Mouse (Mus musculus) layer of hippocampus, postnatal 25 days (tissue): Measurements from ENCODE around the gene Thra. TPM values are rescaled to one million over a fixed set of nuclear protein-coding genes. Genes with fewer than 3 reads are reported as not detected.
A peak's percentile ranks its signal among the peaks of the same experiment; 100 is the strongest.

ENCODE experiments used
- DNase-seq, 2 experiments: peaks; one replicate each; pipeline ENCODE4 v3.0.0; 2022; ENCODE audit warnings: mixed read lengths in 2 of 2, low spot score in 1 of 2; ENCODE audit errors: extremely low spot score in 1 of 2
- total RNA-seq, 2 experiments: library from RNA; stranded (reverse); gene quantifications; 2 replicates each; pipeline ENCODE4 v1.2.3; 2021

The Thra gene
- total RNA-seq, 2 experiments from 2014 or later, result 1,027 to 1,094 TPM

DNA sequence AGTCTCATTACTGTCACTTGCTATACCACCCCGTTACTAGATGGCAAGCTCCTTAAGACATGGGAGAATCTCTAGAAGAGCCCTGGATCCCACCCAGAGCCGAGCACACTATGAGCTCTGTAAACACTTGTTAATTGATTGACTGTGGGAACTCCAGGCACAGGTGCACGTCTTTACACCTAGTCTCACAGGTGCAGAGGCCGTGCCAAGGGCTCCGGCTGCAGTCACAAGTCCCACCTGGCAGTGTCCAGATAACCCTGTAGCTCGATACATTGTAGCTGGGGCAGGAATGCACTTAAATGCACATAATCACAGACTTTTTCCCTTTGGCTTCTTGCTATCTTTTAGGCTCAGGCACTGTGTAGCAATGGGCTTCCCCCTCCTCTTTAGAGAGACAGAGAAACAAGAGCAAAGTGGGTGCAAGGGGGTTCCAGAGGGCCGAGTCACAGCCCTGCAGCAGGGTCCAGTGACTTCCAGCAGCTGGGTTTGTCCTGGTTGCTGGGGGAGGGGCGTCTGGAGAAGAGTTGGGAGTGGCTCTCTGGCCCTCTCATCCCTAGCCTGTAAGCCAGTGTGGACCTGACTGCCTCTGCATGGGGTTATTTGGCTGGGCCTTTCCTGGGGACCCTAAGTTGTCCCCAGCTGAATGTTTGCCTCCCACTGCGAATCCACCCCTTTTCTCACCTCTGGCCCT lies 3.4 kb downstream of the Thra start:
- DNase-seq, result peak in 1 of 2 experiments; percentile 50

GRCm38 (mm10) chr11:98744456-98745019 lies 4.1 kb downstream of the Thra start:
- no peak for DNase-seq

DNA sequence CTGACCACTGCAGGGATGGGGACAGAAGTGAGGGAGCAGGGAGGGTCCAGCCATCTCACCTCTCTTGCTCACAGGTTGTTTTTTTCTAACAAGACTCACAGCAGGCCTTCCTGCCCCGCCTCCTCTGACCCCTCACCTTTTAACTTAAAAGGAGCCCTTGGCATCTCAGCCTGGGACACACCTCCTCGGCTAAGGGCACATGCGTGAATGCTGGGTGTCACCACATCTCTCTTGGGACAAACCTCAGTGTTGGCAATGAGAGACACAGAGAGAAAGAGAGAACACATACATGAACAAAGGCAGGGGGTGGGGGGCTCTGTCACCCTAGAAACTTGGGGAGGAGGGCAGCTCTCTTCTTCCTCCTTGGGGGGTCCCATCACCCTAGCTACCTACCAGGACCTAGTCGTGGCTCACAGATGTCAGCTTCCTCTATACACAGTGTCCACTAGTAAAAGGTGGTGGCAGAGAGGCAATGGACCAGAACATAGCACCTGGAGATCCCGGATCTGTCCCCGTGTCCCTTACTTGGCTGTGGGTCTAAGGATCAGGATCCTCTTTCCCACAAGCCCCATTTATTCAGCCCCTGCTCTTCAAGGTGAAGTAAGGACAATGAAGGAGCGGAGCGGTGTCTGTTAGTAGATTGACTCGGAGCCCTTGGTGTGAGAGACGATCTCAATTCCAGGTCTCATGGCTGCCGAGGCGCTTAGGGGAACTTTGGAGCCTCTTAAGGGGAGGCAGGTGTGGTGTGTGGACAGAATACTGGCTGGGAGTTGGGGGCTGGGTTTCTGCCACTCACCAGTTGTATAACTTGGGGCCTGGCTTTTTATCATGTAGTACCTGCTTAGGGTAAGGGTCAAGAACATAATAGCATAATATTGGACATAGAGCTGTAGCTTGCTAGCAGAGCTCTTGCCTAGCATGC lies 5.8 kb downstream of the Thra start:
- no peak for DNase-seq

DNA sequence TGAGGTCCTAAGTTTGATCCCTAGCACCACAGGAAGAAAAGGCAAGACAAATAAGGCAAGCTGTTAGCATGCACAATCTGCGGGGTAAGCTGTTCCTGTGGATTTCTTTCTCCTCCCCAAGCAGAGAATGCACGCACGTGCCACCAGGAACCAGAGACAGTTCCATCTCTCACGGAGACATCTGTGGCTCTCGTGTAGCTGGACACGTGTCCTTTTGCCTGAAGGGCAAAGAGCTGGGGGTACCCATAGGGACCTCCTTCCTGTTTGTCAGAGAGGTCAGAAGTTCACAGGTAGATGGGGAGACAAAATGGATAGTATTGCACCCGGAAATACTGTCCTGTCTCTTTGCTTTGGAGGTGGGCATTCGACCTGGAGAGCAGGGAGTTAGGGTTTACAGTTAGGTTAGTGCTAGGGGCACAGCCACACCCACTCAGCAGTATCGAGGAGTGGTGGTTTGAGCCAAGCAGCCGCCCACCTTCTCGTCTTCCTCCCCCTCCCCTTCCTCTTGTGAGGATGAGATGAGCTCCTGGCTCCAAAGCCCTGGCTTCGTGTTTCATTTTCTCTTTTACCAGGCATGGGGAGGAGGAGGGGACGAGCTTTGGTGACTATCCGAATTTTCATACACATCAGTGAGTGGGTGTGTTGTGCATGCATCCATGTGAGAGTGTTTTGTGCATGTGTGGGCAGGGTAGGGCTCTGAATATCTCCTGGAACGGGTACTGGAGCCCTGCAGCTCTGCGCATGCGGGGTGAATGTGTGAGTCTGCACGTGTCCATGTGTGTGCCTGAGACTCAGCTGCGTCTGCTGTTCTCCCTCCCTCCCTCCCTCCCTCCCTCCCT lies 6.6 kb downstream of the Thra start:
- DNase-seq, result peak; percentile 76 to 84

DNA sequence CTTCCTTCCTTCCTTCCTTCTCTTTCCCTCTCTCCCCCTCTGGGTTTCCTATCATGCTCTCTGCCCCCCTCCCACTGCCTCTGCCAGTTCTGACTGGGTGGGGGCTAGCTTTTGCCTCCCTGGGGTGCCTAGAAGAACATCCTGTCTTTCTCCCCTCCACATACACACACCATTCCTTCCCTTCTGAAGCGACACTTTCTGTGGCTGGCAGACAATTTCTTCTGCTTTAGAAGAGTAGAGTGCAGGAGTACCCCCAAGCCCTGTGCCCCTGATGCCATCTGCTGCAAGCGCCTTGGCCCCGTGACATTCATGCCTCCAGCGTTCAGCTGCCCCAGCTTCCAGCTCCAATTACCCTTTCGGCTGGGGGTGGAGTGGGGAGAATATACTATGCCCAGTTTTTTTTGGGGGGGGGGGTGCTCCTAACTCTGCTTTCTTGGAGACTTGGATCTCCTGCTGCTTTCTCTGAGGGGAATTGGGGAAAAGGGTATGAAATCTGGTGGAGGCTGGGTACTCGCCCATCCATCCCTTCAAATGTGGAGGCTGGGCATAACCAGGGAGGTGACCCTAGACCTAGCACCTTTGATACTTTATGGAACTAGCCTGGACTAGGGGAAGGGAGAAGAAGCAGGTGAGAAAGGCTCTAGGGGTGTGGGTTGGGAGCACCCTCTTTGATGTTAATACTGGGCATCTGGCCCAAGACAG lies 7.5 kb downstream of the Thra start:
- no peak for DNase-seq

DNA sequence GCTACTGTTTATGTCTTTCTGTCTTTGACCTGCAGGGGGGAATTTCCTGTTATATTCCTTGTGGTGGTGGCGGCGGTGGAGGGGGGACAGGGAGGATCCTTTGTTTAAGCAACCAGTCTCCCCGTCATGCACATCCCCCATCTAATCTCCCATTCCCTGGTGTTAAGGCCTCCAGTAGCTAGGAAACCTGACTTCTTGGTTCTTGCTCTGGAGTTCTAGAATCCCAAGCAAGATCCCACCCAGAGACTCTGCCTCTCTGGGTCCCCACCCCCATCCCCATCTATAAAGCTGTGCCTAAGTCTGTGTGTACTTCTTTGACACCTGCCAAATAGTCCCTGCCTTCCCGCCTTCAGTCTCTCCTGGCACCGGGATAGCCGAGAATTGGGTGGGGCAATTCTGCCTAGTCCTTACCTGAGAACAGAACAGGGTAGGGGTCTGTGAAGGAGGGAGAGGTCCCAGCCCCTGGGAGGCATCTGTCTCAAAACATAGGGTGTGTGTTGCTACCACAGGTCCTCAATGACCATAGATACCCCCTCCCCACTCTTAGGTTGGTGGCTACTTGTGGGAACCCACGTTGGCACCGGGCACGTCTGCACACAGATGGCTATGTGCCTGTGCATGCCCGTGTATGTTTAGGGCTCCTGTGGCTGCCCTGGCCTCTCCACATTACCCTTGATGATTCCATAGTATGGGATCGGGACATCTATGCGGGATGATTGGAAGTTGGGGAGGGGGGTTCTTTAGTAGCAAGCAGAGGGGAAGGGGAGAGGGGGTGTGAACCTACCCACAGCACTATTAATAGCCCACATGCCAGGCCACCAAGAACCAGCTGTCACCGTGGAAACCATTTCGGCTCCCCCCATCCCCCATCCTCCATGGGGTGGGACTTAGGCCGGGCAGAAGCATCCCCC lies 8.3 kb downstream of the Thra start:
- peak in 1 of 2 experiments; percentile 33 for DNase-seq

DNA sequence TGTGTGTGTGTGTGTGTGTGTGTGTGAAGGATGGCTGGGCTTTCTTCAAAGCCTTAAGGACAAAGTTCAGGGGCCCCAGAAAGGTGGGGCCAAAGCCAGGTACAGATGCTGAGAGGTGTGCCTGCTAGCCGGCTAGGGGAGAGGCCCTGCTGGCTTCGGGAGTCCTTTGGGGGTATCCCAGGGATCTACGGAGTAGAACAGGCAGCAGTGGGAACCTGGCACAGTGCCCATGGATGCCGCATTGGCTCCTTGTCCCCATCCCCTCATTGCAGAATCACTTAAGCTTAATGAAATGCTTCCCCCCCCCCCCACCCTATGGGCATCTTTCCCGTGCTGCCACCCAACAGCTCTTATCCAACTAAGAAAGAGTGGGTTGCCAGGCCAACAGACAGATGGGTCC lies 9.3 kb downstream of the Thra start:
- peak in 1 of 2 experiments; percentile 51 for DNase-seq

- peak; percentile 67 to 80 for DNase-seq
These were observed 10.1 kb downstream of the Thra start for GRCm38 (mm10) chr11:98750351-98751201.

- no peak for DNase-seq
These were observed 10.9 kb downstream of the Thra start for GRCm38 (mm10) chr11:98751221-98751782.

DNA sequence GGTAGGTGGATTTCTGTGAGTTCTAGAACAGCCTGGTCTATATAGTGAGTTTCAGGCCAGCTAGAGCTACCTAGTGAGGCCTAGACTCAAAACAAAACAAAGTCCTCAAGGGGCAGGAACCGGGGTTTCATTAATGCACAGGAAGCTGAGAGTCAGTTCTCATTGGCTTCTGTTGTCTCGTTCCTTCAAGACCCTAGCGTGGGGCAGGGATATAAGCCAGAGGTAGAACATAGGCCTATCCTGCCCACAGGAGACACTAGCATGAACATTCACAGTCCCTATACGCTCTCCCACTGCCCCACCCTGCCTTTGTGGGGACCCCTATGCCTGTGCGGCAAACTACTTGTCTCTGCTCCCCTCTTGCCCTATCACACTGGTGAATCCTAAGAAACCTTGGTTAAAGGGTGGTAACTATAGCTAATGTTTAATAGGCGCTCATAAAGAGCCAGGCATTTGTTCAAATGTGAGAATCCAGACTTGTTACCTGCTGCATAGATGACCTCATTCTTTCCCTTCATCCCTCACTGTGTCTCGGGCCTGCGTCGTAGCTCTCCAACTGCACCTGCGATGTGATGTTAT lies 12.2 kb downstream of the Thra start:
- no peak for DNase-seq

- no peak for DNase-seq
These were observed 12.8 kb downstream of the Thra start for GRCm38 (mm10) chr11:98753264-98753663.

DNA sequence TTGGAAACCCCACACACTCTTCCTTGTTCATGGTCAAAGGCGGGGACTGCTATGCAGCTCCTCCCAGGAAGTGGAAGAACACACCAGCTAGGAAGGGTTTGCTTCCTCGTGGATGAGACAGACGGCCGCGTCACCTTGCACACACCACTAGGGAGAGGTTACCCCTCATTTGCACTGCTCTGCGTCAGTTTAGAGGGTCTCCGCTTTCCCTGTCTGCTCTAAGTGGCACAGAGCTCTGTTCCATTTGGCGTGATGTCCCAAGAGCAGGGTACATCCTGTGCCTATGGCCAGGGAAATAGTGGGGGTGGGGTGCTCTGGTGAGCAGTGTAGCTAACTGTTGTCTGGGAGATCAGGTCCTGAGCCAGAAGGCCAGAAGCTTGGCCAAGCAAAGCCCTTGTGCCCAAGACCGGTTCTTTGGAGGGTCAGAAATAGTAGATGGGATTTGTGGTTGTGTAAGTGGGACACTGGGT lies 13.7 kb downstream of the Thra start:
- DNase-seq, result peak in 1 of 2 experiments; percentile 36

GRCm38 (mm10) chr11:98754621-98755181 lies 14.3 kb downstream of the Thra start:
- peak; percentile 65 to 74 for DNase-seq

GRCm38 (mm10) chr11:98755726-98756380 lies 15.4 kb downstream of the Thra start:
- DNase-seq, result no peak

DNA sequence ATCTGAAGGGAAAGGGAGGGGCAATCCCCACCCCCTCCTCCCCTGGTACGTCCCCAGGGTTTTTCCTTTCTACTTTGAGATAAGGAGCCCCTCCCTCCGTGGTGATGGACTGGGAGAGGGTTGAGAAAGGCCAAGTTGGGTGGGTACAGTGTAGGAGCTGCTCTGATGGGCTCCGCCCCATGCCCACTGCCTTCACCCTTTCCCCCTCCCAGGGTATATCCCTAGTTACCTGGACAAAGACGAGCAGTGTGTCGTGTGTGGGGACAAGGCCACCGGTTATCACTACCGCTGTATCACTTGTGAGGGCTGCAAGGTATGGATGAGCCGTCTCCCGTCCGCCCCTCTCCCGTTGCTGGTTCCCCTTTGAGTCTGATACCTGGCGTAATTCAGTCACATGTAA lies 16.3 kb downstream of the Thra start:
- DNase-seq, result no peak

GRCm38 (mm10) chr11:98761939-98762338 lies 21.5 kb downstream of the Thra start:
- DNase-seq, result no peak
